Mouse (Mus musculus): ENCODE results near the gene Tcf25.

Tcf25 gene

GRCm38 (mm10) chr8:123373403-123374238 is at the start of gene Tcf25:
TSS of gene Tcf25 (plus strand) at chr8:123373753.
- DNase-seq = peak; percentile 99

GRCm38 (mm10) chr8:123328552-123328951 is 45.0 kb upstream of the Tcf25 start:
- DNase-seq = no peak

- DNase-seq = no peak
Observed at GRCm38 (mm10) chr8:123329350-123329749, 44.2 kb upstream of the Tcf25 start.

GRCm38 (mm10) chr8:123329961-123330360 is 43.6 kb upstream of the Tcf25 start:
- no peak for DNase-seq

- DNase-seq = no peak
Observed at GRCm38 (mm10) chr8:123330701-123331100, 42.9 kb upstream of the Tcf25 start.

- DNase-seq = no peak
Observed at GRCm38 (mm10) chr8:123331301-123331700, 42.3 kb upstream of the Tcf25 start.

GRCm38 (mm10) chr8:123331810-123332209 is 41.7 kb upstream of the Tcf25 start:
- no peak for DNase-seq

GRCm38 (mm10) chr8:123332262-123333090 is 41.1 kb upstream of the Tcf25 start, which contains the start of gene Spire2:
TSS of gene Spire2 (plus strand) at chr8:123332713.
- DNase-seq = peak; percentile 93

- no peak for DNase-seq
Observed at GRCm38 (mm10) chr8:123333091-123333587, 40.4 kb upstream of the Tcf25 start.

GRCm38 (mm10) chr8:123333864-123334263 is 39.7 kb upstream of the Tcf25 start:
- peak; percentile 79 for DNase-seq

GRCm38 (mm10) chr8:123334467-123334866 is 39.1 kb upstream of the Tcf25 start:
- peak; percentile 66 for DNase-seq

- no peak for DNase-seq
Observed at GRCm38 (mm10) chr8:123337475-123337874, 36.1 kb upstream of the Tcf25 start.

GRCm38 (mm10) chr8:123340071-123340470 is 33.5 kb upstream of the Tcf25 start:
- DNase-seq = no peak

- DNase-seq = no peak
Observed at GRCm38 (mm10) chr8:123341040-123342015, 32.2 kb upstream of the Tcf25 start.

- DNase-seq = no peak
Observed at GRCm38 (mm10) chr8:123342253-123342652, 31.3 kb upstream of the Tcf25 start.

- no peak for DNase-seq
Observed at GRCm38 (mm10) chr8:123342911-123343310, 30.6 kb upstream of the Tcf25 start.

GRCm38 (mm10) chr8:123343422-123343821 is 30.1 kb upstream of the Tcf25 start:
- no peak for DNase-seq

GRCm38 (mm10) chr8:123345135-123345534 is 28.4 kb upstream of the Tcf25 start:
- DNase-seq = no peak

- no peak for DNase-seq
Observed at GRCm38 (mm10) chr8:123345856-123346255, 27.7 kb upstream of the Tcf25 start.

- no peak for DNase-seq
Observed at GRCm38 (mm10) chr8:123347293-123347692, 26.3 kb upstream of the Tcf25 start.

- DNase-seq = peak; percentile 93
Observed at GRCm38 (mm10) chr8:123348237-123348843, 25.2 kb upstream of the Tcf25 start.

GRCm38 (mm10) chr8:123349073-123349472 is 24.5 kb upstream of the Tcf25 start:
- DNase-seq = no peak
